Mouse (Mus musculus): ENCODE data around the gene Grcc10. TPM values are rescaled to one million over a fixed set of nuclear protein-coding genes. Genes with fewer than 3 reads are reported as not detected.

The Grcc10 gene
- polyA plus RNA-seq, 1 experiment from 2014 or later, result 440 TPM

- H3K27ac ChIP-seq (ENCODE audit: low read depth), result peak overlapping the region; percentile 95
- H3K4me1 ChIP-seq (replicated peaks; ENCODE audit: control insufficient read depth, insufficient read depth, low read length), result peaks cover 27% of the 10 kb centered on the region
- H3K4me2 ChIP-seq (ENCODE audit: low read length), result peak overlapping the region; percentile 71
- H3K9me3 ChIP-seq (ENCODE audit: control insufficient read depth, low read length), result no peaks in the 10 kb centered on the region
- H3K9ac ChIP-seq (ENCODE audit: low read length), result peak overlapping the region; percentile 74
- peak; percentile 91 for DNase-seq (ENCODE audit: low spot score)
- under 1% methylated on average over 26 of the region's 29 CpGs for WGBS
- peaks cover 26% of the 10 kb centered on the region for H3K36me3 ChIP-seq (ENCODE audit: control insufficient read depth, insufficient read depth, low read length)
- H3K27me3 ChIP-seq (replicated peaks; ENCODE audit: control insufficient read depth, insufficient read depth, low read length), result no peaks in the 10 kb centered on the region
- peak overlapping the region; percentile 59 for H3K4me3 ChIP-seq (ENCODE audit: low read depth, low read length)
- ATAC-seq (replicated peaks; ENCODE audit: low FRiP score, low TSS enrichment, low read depth), result peak; percentile 6; the same call in 1 of the 2 replicates
These were observed 825 bp downstream of the Grcc10 start for GRCm38 (mm10) chr6:124740211-124740887.

GRCm38 (mm10) chr6:124739231-124739796 is 1.9 kb downstream of the Grcc10 start:
- WGBS, result 83% methylated on average over 10 of the region's 10 CpGs

DNA sequence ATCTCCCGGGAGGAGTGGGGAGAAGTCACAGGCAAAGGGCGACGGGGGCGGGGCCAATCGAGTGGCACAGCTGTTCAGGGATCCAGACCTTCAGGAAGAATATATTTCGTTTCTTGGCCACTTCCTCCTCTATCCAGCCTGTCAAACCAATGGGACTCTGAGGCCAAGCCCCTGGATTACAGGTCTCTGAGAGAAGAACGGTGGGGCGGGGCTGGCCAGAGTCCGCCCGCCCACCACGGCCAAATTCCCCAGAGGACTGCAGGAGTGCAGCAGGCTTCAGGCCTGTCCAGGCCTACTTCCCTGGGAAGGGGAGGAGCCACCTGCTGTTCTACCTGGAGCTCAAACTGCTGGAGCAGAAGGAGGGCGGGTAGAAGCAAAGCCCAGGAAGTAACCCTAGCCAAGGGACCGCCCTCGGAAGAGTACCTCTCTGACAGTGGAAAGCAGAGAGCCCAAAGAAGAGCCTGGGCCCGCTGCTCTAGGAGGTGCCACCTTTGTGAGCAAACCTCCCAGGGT is 2.6 kb downstream of the Grcc10 start, which contains the start of gene Ptpn6:
Ptpn6 (minus strand) TSS at position 204 of the 513 bp plus-strand sequence.
- H3K4me2 ChIP-seq (ENCODE audit: low read length), result peak within 1 kb of the TSS; percentile 71; the same call in 1 of the 2 replicates
- H3K4me3 ChIP-seq (ENCODE audit: low read depth, low read length), result no peak within 1 kb of the TSS
- DNase-seq (ENCODE audit: low spot score) (peak; percentile 80), ATAC-seq (replicated peaks; ENCODE audit: low FRiP score, low TSS enrichment, low read depth) (peak; percentile 77)
- H3K27ac ChIP-seq (ENCODE audit: low read depth), result peak within 1 kb of the TSS; percentile 6; the same call in 1 of the 2 replicates
- peaks cover 12% of the 10 kb centered on the region for H3K36me3 ChIP-seq (ENCODE audit: control insufficient read depth, insufficient read depth, low read length)
- H3K9ac ChIP-seq (ENCODE audit: low read length), result peak within 1 kb of the TSS; percentile 31; the same call in 1 of the 2 replicates
- H3K4me1 ChIP-seq (replicated peaks; ENCODE audit: control insufficient read depth, insufficient read depth, low read length), result peaks cover 27% of the 10 kb centered on the region
- no peaks in the 10 kb centered on the region for H3K27me3 ChIP-seq (replicated peaks; ENCODE audit: control insufficient read depth, insufficient read depth, low read length)
- H3K9me3 ChIP-seq (ENCODE audit: control insufficient read depth, low read length), result no peaks in the 10 kb centered on the region
- WGBS, result 15% methylated on average over 15 of the region's 15 CpGs

More at GRCm38 (mm10) chr6:124739231-124739796, 1.9 kb downstream of the Grcc10 start:
- Histone ChIP-seq H3K27ac (ENCODE audit: low read depth) (peak overlapping the region; percentile 6; the same call in 1 of the 2 replicates), H3K4me2 (ENCODE audit: low read length) (peak overlapping the region; percentile 71), H3K9ac (ENCODE audit: low read length) (no peak overlapping the region), H3K27me3 (replicated peaks; ENCODE audit: control insufficient read depth, insufficient read depth, low read length) (no peaks in the 10 kb centered on the region), H3K9me3 (ENCODE audit: control insufficient read depth, low read length) (no peaks in the 10 kb centered on the region), H3K4me3 (ENCODE audit: low read depth, low read length) (peak overlapping the region; percentile 59; the same call in 1 of the 2 replicates), H3K36me3 (ENCODE audit: control insufficient read depth, insufficient read depth, low read length) (peaks cover 18% of the 10 kb centered on the region), H3K4me1 (replicated peaks; ENCODE audit: control insufficient read depth, insufficient read depth, low read length) (peaks cover 27% of the 10 kb centered on the region)
- DNase-seq (ENCODE audit: low spot score) (no peak), ATAC-seq (replicated peaks; ENCODE audit: low FRiP score, low TSS enrichment, low read depth) (no peak)

- Histone ChIP-seq H3K9ac (ENCODE audit: low read length) (no peak overlapping the region), H3K4me3 (ENCODE audit: low read depth, low read length) (no peak overlapping the region), H3K27me3 (replicated peaks; ENCODE audit: control insufficient read depth, insufficient read depth, low read length) (no peaks in the 10 kb centered on the region), H3K4me1 (replicated peaks; ENCODE audit: control insufficient read depth, insufficient read depth, low read length) (peaks cover 26% of the 10 kb centered on the region), H3K36me3 (ENCODE audit: control insufficient read depth, insufficient read depth, low read length) (no peaks in the 10 kb centered on the region), H3K9me3 (ENCODE audit: control insufficient read depth, low read length) (no peaks in the 10 kb centered on the region), H3K27ac (ENCODE audit: low read depth) (no peak overlapping the region), H3K4me2 (ENCODE audit: low read length) (no peak overlapping the region)
- ATAC-seq (replicated peaks; ENCODE audit: low FRiP score, low TSS enrichment, low read depth), result no peak
- WGBS, result 90% methylated on average over 11 of the region's 11 CpGs
- no peak for DNase-seq (ENCODE audit: low spot score)
These were observed 4.1 kb downstream of the Grcc10 start for GRCm38 (mm10) chr6:124737040-124737439.

GRCm38 (mm10) chr6:124734417-124734816 is 6.8 kb downstream of the Grcc10 start:
- Histone ChIP-seq H3K9me3 (ENCODE audit: control insufficient read depth, low read length) (no peaks in the 10 kb centered on the region), H3K27me3 (replicated peaks; ENCODE audit: control insufficient read depth, insufficient read depth, low read length) (no peaks in the 10 kb centered on the region), H3K4me1 (replicated peaks; ENCODE audit: control insufficient read depth, insufficient read depth, low read length) (peaks cover 12% of the 10 kb centered on the region; the same call in 1 of the 2 replicates), H3K36me3 (ENCODE audit: control insufficient read depth, insufficient read depth, low read length) (no peaks in the 10 kb centered on the region), H3K27ac (ENCODE audit: low read depth) (no peak overlapping the region), H3K9ac (ENCODE audit: low read length) (no peak overlapping the region), H3K4me3 (ENCODE audit: low read depth, low read length) (no peak overlapping the region), H3K4me2 (ENCODE audit: low read length) (no peak overlapping the region)
- no peak for ATAC-seq (replicated peaks; ENCODE audit: low FRiP score, low TSS enrichment, low read depth)
- DNase-seq (ENCODE audit: low spot score), result no peak
- WGBS, result 95% methylated on average over 3 of the region's 3 CpGs

- ATAC-seq (replicated peaks; ENCODE audit: low FRiP score, low TSS enrichment, low read depth), result peak; percentile 12; the same call in 1 of the 2 replicates
These were observed 8.5 kb downstream of the Grcc10 start for GRCm38 (mm10) chr6:124732476-124733370.

DNA sequence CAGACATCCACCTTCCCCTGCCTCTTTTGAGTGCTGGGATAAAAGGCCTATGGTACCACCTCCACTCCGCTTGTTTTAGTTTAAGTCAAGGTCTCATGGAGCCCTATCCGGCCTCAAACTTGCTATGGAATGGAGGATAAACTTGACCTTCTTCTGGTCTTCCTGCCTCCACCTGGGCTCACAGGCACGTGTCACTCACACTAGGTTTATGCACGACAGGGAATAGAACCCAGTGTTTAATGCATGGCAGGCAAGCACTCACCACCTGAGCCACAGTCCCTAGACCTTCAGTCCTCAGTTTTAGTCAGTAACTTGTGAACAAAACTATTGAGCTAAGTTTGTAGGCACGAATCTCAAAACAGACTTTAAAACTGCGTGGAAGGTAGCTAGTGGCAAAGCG is 10.1 kb downstream of the Grcc10 start:
- 80% methylated on average over 7 of the region's 7 CpGs for WGBS
- no peak for ATAC-seq (replicated peaks; ENCODE audit: low FRiP score, low TSS enrichment, low read depth)
- H3K27ac ChIP-seq (ENCODE audit: low read depth), result no peak overlapping the region

More at GRCm38 (mm10) chr6:124732476-124733370, 8.5 kb downstream of the Grcc10 start:
- Histone ChIP-seq H3K4me3 (ENCODE audit: low read depth, low read length) (no peak overlapping the region), H3K4me2 (ENCODE audit: low read length) (no peak overlapping the region), H3K27me3 (replicated peaks; ENCODE audit: control insufficient read depth, insufficient read depth, low read length) (no peaks in the 10 kb centered on the region), H3K9ac (ENCODE audit: low read length) (no peak overlapping the region), H3K9me3 (ENCODE audit: control insufficient read depth, low read length) (no peaks in the 10 kb centered on the region), H3K4me1 (replicated peaks; ENCODE audit: control insufficient read depth, insufficient read depth, low read length) (no peaks in the 10 kb centered on the region), H3K27ac (ENCODE audit: low read depth) (no peak overlapping the region), H3K36me3 (ENCODE audit: control insufficient read depth, insufficient read depth, low read length) (no peaks in the 10 kb centered on the region)
- WGBS, result 55% methylated on average over 19 of the region's 19 CpGs
- DNase-seq (ENCODE audit: low spot score), result no peak

More for the DNA sequence above, 10.1 kb downstream of the Grcc10 start:
- H3K4me1 ChIP-seq (replicated peaks; ENCODE audit: control insufficient read depth, insufficient read depth, low read length), result no peaks in the 10 kb centered on the region
- H3K9ac ChIP-seq (ENCODE audit: low read length), result no peak overlapping the region
- H3K9me3 ChIP-seq (ENCODE audit: control insufficient read depth, low read length), result no peaks in the 10 kb centered on the region
- H3K4me3 ChIP-seq (ENCODE audit: low read depth, low read length), result no peak overlapping the region
- H3K4me2 ChIP-seq (ENCODE audit: low read length), result no peak overlapping the region
- no peaks in the 10 kb centered on the region for H3K36me3 ChIP-seq (ENCODE audit: control insufficient read depth, insufficient read depth, low read length)
- H3K27me3 ChIP-seq (replicated peaks; ENCODE audit: control insufficient read depth, insufficient read depth, low read length), result no peaks in the 10 kb centered on the region
- DNase-seq (ENCODE audit: low spot score), result no peak

All from intestine, embryonic 14.5 days (tissue).